Mouse (Mus musculus): ENCODE measurements around the gene Slc41a3.

DNA sequence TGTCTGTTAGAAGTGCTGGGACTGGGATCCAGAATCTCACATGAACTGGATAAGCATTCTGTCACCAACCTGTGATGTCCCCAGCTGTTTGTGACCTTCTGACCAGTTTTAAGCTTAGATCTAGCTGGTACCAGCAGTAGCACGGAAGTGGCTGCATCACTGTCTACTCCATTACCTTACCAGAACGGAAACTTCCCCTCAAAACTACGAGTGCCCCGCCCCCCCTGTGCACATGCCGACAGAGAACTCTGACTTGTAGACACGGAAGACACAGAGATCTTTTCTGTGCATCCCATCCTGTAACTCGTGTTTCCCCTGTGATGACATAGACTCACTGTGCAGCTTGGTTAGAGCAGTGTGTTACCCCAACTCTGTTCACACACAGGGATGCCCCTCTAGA, 25.9 kb downstream of the Slc41a3 start:
- TF ChIP-seq ZMIZ1 (IDR thresholded peaks at IDR 0.05; ENCODE audit: low read depth, low read length) (no peak), CTCF (conservative IDR thresholded peaks at IDR 0.05 in 1 of 2, IDR thresholded peaks at IDR 0.05 in 1 of 2; ENCODE audit: low read depth in 2 of 2, low read length in 2 of 2) (no peak), EP300 (IDR thresholded peaks at IDR 0.05; ENCODE audit: low read length) (no peak), CHD1 (IDR thresholded peaks at IDR 0.05; ENCODE audit: low read depth, low read length) (no peak), POLR2A (IDR thresholded peaks at IDR 0.05; ENCODE audit: low read depth, low read length) (no peak), NRF1 (IDR thresholded peaks at IDR 0.05; ENCODE audit: low read depth, low read length) (no peak), USF1 (IDR thresholded peaks at IDR 0.05; ENCODE audit: low read depth, low read length) (no peak), TCF12 (IDR thresholded peaks at IDR 0.05; ENCODE audit: low read depth, low read length) (no peak), MAZ (IDR thresholded peaks at IDR 0.05; ENCODE audit: low read depth, low read length) (no peak), NELFE (IDR thresholded peaks at IDR 0.05; ENCODE audit: low read depth, low read length) (no peak), E2F4 (IDR thresholded peaks at IDR 0.05; ENCODE audit: insufficient replicate concordance, low read depth, low read length) (no peak)

All from CH12.LX (cell line).